12 mouse cellular contexts compared by ENCODE assay signal in the genomic region with DNA sequence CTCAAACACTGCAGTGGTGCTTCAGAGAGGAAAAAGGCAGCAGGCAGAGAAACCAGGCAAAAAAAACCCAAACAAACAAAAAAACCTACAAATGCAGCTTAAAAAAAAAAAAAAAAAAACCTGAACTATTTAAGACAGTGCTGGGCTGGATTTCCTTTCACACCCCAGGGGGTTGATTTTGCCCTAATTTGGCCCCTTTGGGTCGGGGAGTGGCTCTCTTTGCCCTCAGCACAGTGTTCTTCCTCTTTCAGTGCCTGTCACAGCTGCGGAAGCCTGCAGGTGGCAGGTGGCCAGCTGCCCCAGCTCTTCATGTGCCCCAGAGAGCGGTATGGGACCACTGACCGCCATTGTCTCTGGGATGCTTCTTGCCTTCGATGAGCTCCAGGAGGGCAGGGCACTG. TPM values are rescaled to one million over a fixed set of nuclear protein-coding genes. Genes with fewer than 3 reads are reported as not detected.
DNase-seq lines count a peak whose midpoint lies in the region; ATAC-seq and TF ChIP-seq lines count a peak whose summit lies in the region.
"Had no signal": no experiment of that assay in that cellular context is flagged by ENCODE, and none has a peak within 500 bp of the region (broad histone marks: within the 10 kb centered on the region; RNA-seq: fewer than 3 reads in every experiment).

No protein-coding gene starts in this region.

- peaks cover 35% of the 10 kb centered on the region for H3K36me3 ChIP-seq in embryonic facial prominence, embryonic 13.5 days
- peaks cover 72% of the 10 kb centered on the region for H3K36me3 ChIP-seq in embryonic facial prominence, embryonic 10.5 days (replicated peaks)
- H3K36me3 ChIP-seq in forebrain, embryonic 10.5 days (replicated peaks): peaks cover 45% of the 10 kb centered on the region
- H3K36me3 ChIP-seq: midbrain, embryonic 15.5 days had no signal

- peaks cover 46% of the 10 kb centered on the region for H3K4me1 ChIP-seq in embryonic facial prominence, embryonic 13.5 days
- H3K4me1 ChIP-seq in embryonic facial prominence, embryonic 10.5 days: peaks cover 36% of the 10 kb centered on the region
- peaks cover 5% of the 10 kb centered on the region; the same call in 1 of the 2 replicates for H3K4me1 ChIP-seq in lung, adult 2 months (ENCODE audit: control insufficient read depth, insufficient read depth, low read length)
- H3K4me1 ChIP-seq in forebrain, embryonic 10.5 days: peaks cover 21% of the 10 kb centered on the region
- no peaks in the 10 kb centered on the region for H3K4me1 ChIP-seq in cerebellum, adult 2 months (ENCODE audit: control insufficient read depth, insufficient read depth, low read length)

- 66% methylated on average over 5 of the region's 5 CpGs for WGBS in embryonic facial prominence, embryonic 13.5 days
- 68% methylated on average over 5 of the region's 5 CpGs for WGBS in embryonic facial prominence, embryonic 10.5 days
- WGBS in lung, adult 2 months: 58% methylated on average over 5 of the region's 5 CpGs
- WGBS in forebrain, embryonic 10.5 days: 63% methylated on average over 5 of the region's 5 CpGs
- 30% methylated on average over 5 of the region's 5 CpGs for WGBS in cerebellum, adult 2 months

- no peak for ATAC-seq in embryonic facial prominence, embryonic 13.5 days (ENCODE audit: insufficient number of reproducible peaks, insufficient read depth, low FRiP score, low TSS enrichment, low read depth)
- ATAC-seq: intestine, embryonic 15.5 days; liver, embryonic 12.5 days; midbrain, embryonic 15.5 days had no signal

- H3K9ac ChIP-seq in embryonic facial prominence, embryonic 13.5 days: 0 out of 2 replicates have a peak overlapping the region, but pooled peaks have one; percentile 4
- H3K9ac ChIP-seq: intestine, embryonic 15.5 days; liver, embryonic 12.5 days; midbrain, embryonic 15.5 days had no signal

- no peak overlapping the region for H3K27ac ChIP-seq in embryonic facial prominence, embryonic 13.5 days
- no peak overlapping the region for H3K27ac ChIP-seq in embryonic facial prominence, embryonic 10.5 days (replicated peaks)
- no peak overlapping the region for H3K27ac ChIP-seq in forebrain, embryonic 10.5 days
- H3K27ac ChIP-seq in cerebellum, adult 2 months (ENCODE audit: insufficient read depth, low read length): no peak overlapping the region
- H3K27ac ChIP-seq: intestine, embryonic 15.5 days; liver, embryonic 12.5 days; midbrain, embryonic 15.5 days had no signal

- TF ChIP-seq CTCF in lung, adult 2 months (IDR thresholded peaks at IDR 0.05; ENCODE audit: insufficient read depth, low read length): no peak
- TF ChIP-seq CTCF in cerebellum, adult 2 months (IDR thresholded peaks at IDR 0.05; ENCODE audit: borderline replicate concordance, insufficient read depth, low read depth, low read length): no peak

- DNase-seq in embryonic facial prominence, embryonic 10.5 days (ENCODE audit: low spot score): no peak
- peak; percentile 56 for DNase-seq in lung, postnatal 36 days
- DNase-seq in lung, adult 2 months: no peak
- peak; percentile 51 for DNase-seq in spleen, adult 12 weeks (ENCODE audit: low spot score)
- no peak for DNase-seq in forebrain, embryonic 10.5 days (ENCODE audit: extremely low spot score, low spot score)
- no peak for DNase-seq in cerebellum, adult 2 months
- DNase-seq in layer of hippocampus, adult 11-12 months (ENCODE audit: low spot score): no peak
- DNase-seq: right cerebral cortex, adult 18-20 months had no signal

- no peak overlapping the region for H3K4me2 ChIP-seq in embryonic facial prominence, embryonic 13.5 days
- H3K4me2 ChIP-seq: intestine, embryonic 15.5 days; liver, embryonic 12.5 days; midbrain, embryonic 15.5 days had no signal

- TF ChIP-seq POLR2A in lung, adult 2 months (IDR thresholded peaks at IDR 0.05; ENCODE audit: borderline replicate concordance, extremely low read depth, low read depth, low read length): no peak
- TF ChIP-seq POLR2A in cerebellum, adult 2 months (IDR thresholded peaks at IDR 0.05; ENCODE audit: borderline replicate concordance, insufficient read depth, low read length): no peak

- H3K9me3 ChIP-seq in embryonic facial prominence, embryonic 13.5 days: no peaks in the 10 kb centered on the region
- H3K9me3 ChIP-seq in embryonic facial prominence, embryonic 10.5 days: no peaks in the 10 kb centered on the region
- H3K9me3 ChIP-seq in forebrain, embryonic 10.5 days: no peaks in the 10 kb centered on the region
- H3K9me3 ChIP-seq: intestine, embryonic 15.5 days; liver, embryonic 12.5 days; midbrain, embryonic 15.5 days had no signal

- H3K4me3 ChIP-seq in embryonic facial prominence, embryonic 13.5 days: no peak overlapping the region
- H3K4me3 ChIP-seq in embryonic facial prominence, embryonic 10.5 days: no peak overlapping the region
- no peak overlapping the region for H3K4me3 ChIP-seq in lung, adult 2 months (replicated peaks; ENCODE audit: extremely low read depth, low read depth, low read length)
- H3K4me3 ChIP-seq in forebrain, embryonic 10.5 days: no peak overlapping the region
- no peak overlapping the region for H3K4me3 ChIP-seq in cerebellum, adult 2 months (replicated peaks; ENCODE audit: insufficient read depth, low read depth, low read length)
- H3K4me3 ChIP-seq: intestine, embryonic 15.5 days; liver, embryonic 12.5 days; midbrain, embryonic 15.5 days had no signal

- H3K27me3 ChIP-seq in embryonic facial prominence, embryonic 13.5 days: no peaks in the 10 kb centered on the region
- H3K27me3 ChIP-seq in embryonic facial prominence, embryonic 10.5 days (replicated peaks; ENCODE audit: low read depth, poor library complexity, severe bottlenecking): no peaks in the 10 kb centered on the region
- no peaks in the 10 kb centered on the region for H3K27me3 ChIP-seq in forebrain, embryonic 10.5 days (ENCODE audit: poor library complexity, severe bottlenecking)
- H3K27me3 ChIP-seq in cerebellum, adult 2 months (ENCODE audit: control insufficient read depth, insufficient read depth, low read length): no peaks in the 10 kb centered on the region
- H3K27me3 ChIP-seq: intestine, embryonic 15.5 days; midbrain, embryonic 15.5 days had no signal

RNA-seq across cellular contexts. Expression of gene Rhoq, which starts 6.7 kb away (rescaled TPM):
- 18.2 and 22.5 TPM in 2 replicates for polyA plus RNA-seq in embryonic facial prominence, embryonic 13.5 days (2015; fragmentation: Nextera tagmentation; extraction: Ambion mirVana)
- polyA plus RNA-seq in embryonic facial prominence, embryonic 10.5 days (2016; fragmentation: Nextera tagmentation; extraction: Ambion mirVana): 11.9 and 13.1 TPM in 2 replicates
- polyA plus RNA-seq in lung, adult 2 months (2012; rRNA removed): 25.0 and 28.3 TPM in 2 replicates
- polyA plus RNA-seq in forebrain, embryonic 10.5 days (2016; fragmentation: Nextera tagmentation; extraction: Ambion mirVana): 8.1 and 8.2 TPM in 2 replicates
- 42.5 and 47.1 TPM in 2 replicates for polyA plus RNA-seq in cerebellum, adult 2 months (2012; rRNA removed)

RNA-seq across cellular contexts. Expression of gene Atp6v1e2, which starts 21.9 kb away (rescaled TPM):
- polyA plus RNA-seq in embryonic facial prominence, embryonic 13.5 days (2015; fragmentation: Nextera tagmentation; extraction: Ambion mirVana): not detected in 2 replicates
- not detected in 2 replicates for polyA plus RNA-seq in embryonic facial prominence, embryonic 10.5 days (2016; fragmentation: Nextera tagmentation; extraction: Ambion mirVana)
- polyA plus RNA-seq in lung, adult 2 months (2012; rRNA removed): not detected in 2 replicates
- not detected in 2 replicates for polyA plus RNA-seq in forebrain, embryonic 10.5 days (2016; fragmentation: Nextera tagmentation; extraction: Ambion mirVana)
- polyA plus RNA-seq in cerebellum, adult 2 months (2012; rRNA removed): 0.22 TPM in 1 of 2 replicates, not detected in the other
- polyA plus RNA-seq: intestine, embryonic 15.5 days; liver, embryonic 12.5 days; midbrain, embryonic 15.5 days had no signal

RNA-seq across cellular contexts. Expression of gene Tmem247, which starts 52.4 kb away (rescaled TPM):
- not detected in 2 replicates for polyA plus RNA-seq in embryonic facial prominence, embryonic 13.5 days (2015; fragmentation: Nextera tagmentation; extraction: Ambion mirVana)
- not detected in 2 replicates for polyA plus RNA-seq in embryonic facial prominence, embryonic 10.5 days (2016; fragmentation: Nextera tagmentation; extraction: Ambion mirVana)
- polyA plus RNA-seq in lung, adult 2 months (2012; rRNA removed): not detected in 2 replicates
- polyA plus RNA-seq in forebrain, embryonic 10.5 days (2016; fragmentation: Nextera tagmentation; extraction: Ambion mirVana): not detected in 2 replicates
- not detected in 2 replicates for polyA plus RNA-seq in cerebellum, adult 2 months (2012; rRNA removed)
- polyA plus RNA-seq: intestine, embryonic 15.5 days; liver, embryonic 12.5 days; midbrain, embryonic 15.5 days had no signal

RNA-seq across cellular contexts. Expression of gene Pigf, which starts 55.6 kb away (rescaled TPM):
- polyA plus RNA-seq in embryonic facial prominence, embryonic 13.5 days (2015; fragmentation: Nextera tagmentation; extraction: Ambion mirVana): 34.9 and 36.9 TPM in 2 replicates
- polyA plus RNA-seq in embryonic facial prominence, embryonic 10.5 days (2016; fragmentation: Nextera tagmentation; extraction: Ambion mirVana): 42.4 and 45.1 TPM in 2 replicates
- polyA plus RNA-seq in lung, adult 2 months (2012; rRNA removed): 2.9 and 5.3 TPM in 2 replicates
- polyA plus RNA-seq in forebrain, embryonic 10.5 days (2016; fragmentation: Nextera tagmentation; extraction: Ambion mirVana): 49.7 and 56.7 TPM in 2 replicates
- polyA plus RNA-seq in cerebellum, adult 2 months (2012; rRNA removed): 18.2 and 19.6 TPM in 2 replicates

RNA-seq across cellular contexts. Expression of gene Cript, which starts 55.8 kb away (rescaled TPM):
- polyA plus RNA-seq in embryonic facial prominence, embryonic 13.5 days (2015; fragmentation: Nextera tagmentation; extraction: Ambion mirVana): 137 and 150 TPM in 2 replicates
- polyA plus RNA-seq in embryonic facial prominence, embryonic 10.5 days (2016; fragmentation: Nextera tagmentation; extraction: Ambion mirVana): 147 and 155 TPM in 2 replicates
- polyA plus RNA-seq in lung, adult 2 months (2012; rRNA removed): 7.7 and 15.5 TPM in 2 replicates
- polyA plus RNA-seq in forebrain, embryonic 10.5 days (2016; fragmentation: Nextera tagmentation; extraction: Ambion mirVana): 142 and 143 TPM in 2 replicates
- polyA plus RNA-seq in cerebellum, adult 2 months (2012; rRNA removed): 77.0 and 86.6 TPM in 2 replicates

Comparison
In these comparisons a context has a peak if more than half of its experiments do, and no peak if none do; other contexts are left out.
1. DNase-seq: peak in lung, postnatal 36 days (single experiment) and spleen, adult 12 weeks (single experiment); none in embryonic facial prominence, embryonic 10.5 days (single experiment), lung, adult 2 months (single experiment), forebrain, embryonic 10.5 days (single experiment), cerebellum, adult 2 months (0 of 2) and layer of hippocampus, adult 11-12 months (single experiment).